Mouse (Mus musculus): Measurements from ENCODE around the gene Gpc6. TPM values are rescaled to one million over a fixed set of nuclear protein-coding genes. Genes with fewer than 3 reads are reported as not detected.

Gene Gpc6
- polyA plus RNA-seq, 1 experiment from 2014 or later: 20.1 TPM

GRCm38 (mm10) chr14:117892026-117892425 lies 966.9 kb downstream of the Gpc6 start:
- no peak overlapping the region for H3K9ac ChIP-seq
- no peaks in the 10 kb centered on the region for H3K9me3 ChIP-seq (replicated peaks)
- H3K27me3 ChIP-seq: no peaks in the 10 kb centered on the region
- ATAC-seq (replicated peaks; ENCODE audit: insufficient number of reproducible peaks, insufficient read depth, low FRiP score, low read depth): no peak
- H3K4me3 ChIP-seq: no peak overlapping the region
- no peaks in the 10 kb centered on the region for H3K36me3 ChIP-seq
- H3K27ac ChIP-seq: no peak overlapping the region
- WGBS: 85% methylated on average over 4 of the region's 4 CpGs
- H3K4me2 ChIP-seq: no peak overlapping the region
- no peaks in the 10 kb centered on the region for H3K4me1 ChIP-seq (replicated peaks)

GRCm38 (mm10) chr14:117894869-117895538 lies 969.9 kb downstream of the Gpc6 start:
- no peak overlapping the region for H3K9ac ChIP-seq
- H3K4me1 ChIP-seq (replicated peaks): no peaks in the 10 kb centered on the region
- peak overlapping the region; percentile 25; the same call in 1 of the 2 replicates for H3K4me2 ChIP-seq
- no peak overlapping the region for H3K4me3 ChIP-seq
- H3K27ac ChIP-seq: no peak overlapping the region
- 83% methylated on average over 10 of the region's 10 CpGs for WGBS
- no peaks in the 10 kb centered on the region for H3K36me3 ChIP-seq
- ATAC-seq (replicated peaks; ENCODE audit: insufficient number of reproducible peaks, insufficient read depth, low FRiP score, low read depth): no peak
- no peaks in the 10 kb centered on the region for H3K9me3 ChIP-seq (replicated peaks)
- no peaks in the 10 kb centered on the region for H3K27me3 ChIP-seq

GRCm38 (mm10) chr14:117895539-117895912 lies 970.4 kb downstream of the Gpc6 start:
- 77% methylated on average over 16 of the region's 16 CpGs for whole genome bisulfite sequencing
- ATAC-seq (replicated peaks; ENCODE audit: insufficient number of reproducible peaks, insufficient read depth, low FRiP score, low read depth): no peak
- H3K27ac ChIP-seq: no peak overlapping the region
- no peaks in the 10 kb centered on the region for H3K4me1 ChIP-seq (replicated peaks)
- no peaks in the 10 kb centered on the region for H3K27me3 ChIP-seq
- H3K9me3 ChIP-seq (replicated peaks): no peaks in the 10 kb centered on the region
- peak overlapping the region; percentile 25; the same call in 1 of the 2 replicates for H3K4me2 ChIP-seq
- H3K36me3 ChIP-seq: no peaks in the 10 kb centered on the region
- no peak overlapping the region for H3K4me3 ChIP-seq
- H3K9ac ChIP-seq: no peak overlapping the region

GRCm38 (mm10) chr14:117904300-117904699 lies 979.2 kb downstream of the Gpc6 start:
- Histone ChIP-seq H3K4me1 (replicated peaks) (peaks cover 3% of the 10 kb centered on the region; the same call in 1 of the 2 replicates), H3K27ac (no peak overlapping the region), H3K27me3 (no peaks in the 10 kb centered on the region), H3K4me2 (no peak overlapping the region), H3K36me3 (no peaks in the 10 kb centered on the region), H3K4me3 (no peak overlapping the region), H3K9ac (no peak overlapping the region), H3K9me3 (replicated peaks) (no peaks in the 10 kb centered on the region)
- ATAC-seq (replicated peaks; ENCODE audit: insufficient number of reproducible peaks, insufficient read depth, low FRiP score, low read depth): no peak
- 57% methylated on average over 9 of the region's 9 CpGs for WGBS

- Histone ChIP-seq H3K4me2 (no peak overlapping the region), H3K4me1 (replicated peaks) (peaks cover 3% of the 10 kb centered on the region; the same call in 1 of the 2 replicates), H3K9ac (no peak overlapping the region), H3K27ac (no peak overlapping the region), H3K4me3 (no peak overlapping the region), H3K27me3 (no peaks in the 10 kb centered on the region), H3K9me3 (replicated peaks) (no peaks in the 10 kb centered on the region), H3K36me3 (no peaks in the 10 kb centered on the region)
- 55% methylated on average over 10 of the region's 10 CpGs for WGBS
- no peak for ATAC-seq (replicated peaks; ENCODE audit: insufficient number of reproducible peaks, insufficient read depth, low FRiP score, low read depth)
Measured at GRCm38 (mm10) chr14:117905701-117906100, 980.6 kb downstream of the Gpc6 start.

GRCm38 (mm10) chr14:117906361-117906760 lies 981.2 kb downstream of the Gpc6 start:
- H3K4me3 ChIP-seq: no peak overlapping the region
- no peaks in the 10 kb centered on the region for H3K9me3 ChIP-seq (replicated peaks)
- H3K4me2 ChIP-seq: no peak overlapping the region
- peaks cover 3% of the 10 kb centered on the region; the same call in 1 of the 2 replicates for H3K4me1 ChIP-seq (replicated peaks)
- H3K27ac ChIP-seq: no peak overlapping the region
- no peaks in the 10 kb centered on the region for H3K36me3 ChIP-seq
- no peaks in the 10 kb centered on the region for H3K27me3 ChIP-seq
- H3K9ac ChIP-seq: no peak overlapping the region
- no peak for ATAC-seq (replicated peaks; ENCODE audit: insufficient number of reproducible peaks, insufficient read depth, low FRiP score, low read depth)
- 55% methylated on average over 5 of the region's 5 CpGs for WGBS

GRCm38 (mm10) chr14:117908231-117908920 lies 983.3 kb downstream of the Gpc6 start:
- Histone ChIP-seq H3K4me3 (no peak overlapping the region), H3K27ac (peak overlapping the region; percentile 3; the same call in 1 of the 2 replicates), H3K4me1 (replicated peaks) (peaks cover 3% of the 10 kb centered on the region; the same call in 1 of the 2 replicates), H3K27me3 (no peaks in the 10 kb centered on the region), H3K9ac (no peak overlapping the region), H3K36me3 (no peaks in the 10 kb centered on the region), H3K9me3 (replicated peaks) (no peaks in the 10 kb centered on the region), H3K4me2 (no peak overlapping the region)
- WGBS: 59% methylated on average over 8 of the region's 8 CpGs
- ATAC-seq (replicated peaks; ENCODE audit: insufficient number of reproducible peaks, insufficient read depth, low FRiP score, low read depth): peak; percentile 45; the same call in 1 of the 2 replicates

- H3K4me3 ChIP-seq: no peak overlapping the region
- WGBS: 56% methylated on average over 4 of the region's 4 CpGs
- no peaks in the 10 kb centered on the region for H3K27me3 ChIP-seq
- no peaks in the 10 kb centered on the region for H3K9me3 ChIP-seq (replicated peaks)
- no peak overlapping the region for H3K9ac ChIP-seq
- H3K4me2 ChIP-seq: no peak overlapping the region
- no peaks in the 10 kb centered on the region for H3K36me3 ChIP-seq
- H3K27ac ChIP-seq: peak overlapping the region; percentile 5; the same call in 1 of the 2 replicates
- ATAC-seq (replicated peaks; ENCODE audit: insufficient number of reproducible peaks, insufficient read depth, low FRiP score, low read depth): no peak
- peaks cover 3% of the 10 kb centered on the region; the same call in 1 of the 2 replicates for H3K4me1 ChIP-seq (replicated peaks)
Measured at GRCm38 (mm10) chr14:117909046-117909445, 983.9 kb downstream of the Gpc6 start.

- Histone ChIP-seq H3K4me3 (no peak overlapping the region), H3K4me1 (replicated peaks) (peaks cover 1% of the 10 kb centered on the region; the same call in 1 of the 2 replicates), H3K27ac (no peak overlapping the region), H3K9me3 (replicated peaks) (no peaks in the 10 kb centered on the region), H3K9ac (no peak overlapping the region), H3K36me3 (no peaks in the 10 kb centered on the region), H3K27me3 (no peaks in the 10 kb centered on the region), H3K4me2 (no peak overlapping the region)
- ATAC-seq (replicated peaks; ENCODE audit: insufficient number of reproducible peaks, insufficient read depth, low FRiP score, low read depth): no peak
- WGBS: 28% methylated on average over 7 of the region's 7 CpGs
Measured at GRCm38 (mm10) chr14:117910323-117910722, 985.2 kb downstream of the Gpc6 start.

GRCm38 (mm10) chr14:117912624-117913270 lies 987.6 kb downstream of the Gpc6 start:
- no peak overlapping the region for H3K4me3 ChIP-seq
- H3K9ac ChIP-seq: no peak overlapping the region
- no peak for ATAC-seq (replicated peaks; ENCODE audit: insufficient number of reproducible peaks, insufficient read depth, low FRiP score, low read depth)
- H3K4me2 ChIP-seq: no peak overlapping the region
- 75% methylated on average over 10 of the region's 10 CpGs for WGBS
- no peak overlapping the region for H3K27ac ChIP-seq
- H3K9me3 ChIP-seq (replicated peaks): no peaks in the 10 kb centered on the region
- H3K27me3 ChIP-seq: peaks cover 2% of the 10 kb centered on the region; the same call in 1 of the 2 replicates
- H3K36me3 ChIP-seq: no peaks in the 10 kb centered on the region
- no peaks in the 10 kb centered on the region for H3K4me1 ChIP-seq (replicated peaks)

GRCm38 (mm10) chr14:117916577-117916976 lies 991.5 kb downstream of the Gpc6 start:
- H3K4me1 ChIP-seq (replicated peaks): no peaks in the 10 kb centered on the region
- H3K4me2 ChIP-seq: no peak overlapping the region
- H3K9ac ChIP-seq: no peak overlapping the region
- no peak overlapping the region for H3K27ac ChIP-seq
- no peaks in the 10 kb centered on the region for H3K36me3 ChIP-seq
- 76% methylated on average over 8 of the region's 8 CpGs for WGBS
- H3K4me3 ChIP-seq: no peak overlapping the region
- H3K9me3 ChIP-seq (replicated peaks): no peaks in the 10 kb centered on the region
- ATAC-seq (replicated peaks; ENCODE audit: insufficient number of reproducible peaks, insufficient read depth, low FRiP score, low read depth): no peak
- H3K27me3 ChIP-seq: peaks cover 3% of the 10 kb centered on the region; the same call in 1 of the 2 replicates
